Mouse (Mus musculus) neural tube, embryonic 15.5 days (tissue): ENCODE measurements around the gene Agpat2. TPM values are rescaled to one million over a fixed set of nuclear protein-coding genes. Genes with fewer than 3 reads are reported as not detected.

Experiments used
- ATAC-seq: fragments of 200-750 bp; cut with Nextera tagmentation; 2 replicates; pipeline ENCODE4 v1.8.0; 2017; ENCODE audit warnings: mild to moderate bottlenecking, moderate TSS enrichment, moderate library complexity; ENCODE audit not compliant: low FRiP score
- H3K27ac ChIP-seq: fragments of 300-500 bp; sonication (generic); replicated peaks from 2 replicates; pipeline ENCODE4 v1.5.1; 2015; ENCODE audit warnings: mild to moderate bottlenecking, inconsistent platforms
- H3K27me3 ChIP-seq: fragments of 300-500 bp; sonication (generic); replicated peaks from 2 replicates; pipeline ENCODE4 v1.6.1; 2015; ENCODE audit warnings: inconsistent platforms
- H3K36me3 ChIP-seq: fragments of 300-500 bp; sonication (generic); 2 replicates; pipeline ENCODE4 v1.6.1; 2015; ENCODE audit warnings: inconsistent platforms
- H3K4me1 ChIP-seq: fragments of 300-500 bp; sonication (generic); 2 replicates; pipeline ENCODE4 v1.6.1; 2015; ENCODE audit warnings: inconsistent platforms
- H3K4me2 ChIP-seq: fragments of 300-500 bp; sonication (generic); 2 replicates; pipeline ENCODE4 v1.6.1; 2015; ENCODE audit warnings: inconsistent platforms, mild to moderate bottlenecking, moderate library complexity
- H3K4me3 ChIP-seq: fragments of 300-500 bp; sonication (generic); replicated peaks from 2 replicates; pipeline ENCODE4 v1.5.1; 2015; ENCODE audit warnings: mild to moderate bottlenecking, inconsistent platforms
- H3K9ac ChIP-seq: fragments of 300-500 bp; sonication (generic); replicated peaks from 2 replicates; pipeline ENCODE4 v1.6.1; 2015; ENCODE audit warnings: mild to moderate bottlenecking, inconsistent platforms
- H3K9me3 ChIP-seq: fragments of 300-500 bp; sonication (generic); replicated peaks from 2 replicates; pipeline ENCODE4 v1.6.1; 2016; ENCODE audit warnings: inconsistent platforms
- WGBS: fragments of 180-500 bp; shearing (Covaris S2); methylation state at CpG from one replicate; pipeline ENCODE4 v1.1.7; 2015; ENCODE audit warnings: mixed read lengths; 5-methylcytosine and 5-hydroxymethylcytosine counted together
- microRNA counts: library from miRNA; unstranded; fragments of <30 nt; microRNA quantifications from one replicate; lab custom pipeline; 2016
- microRNA-seq: library from miRNA; unstranded; fragments of <30 nt; microRNA quantifications from one replicate; pipeline ENCODE4, GENCODE M21; 2017
- polyA plus RNA-seq: library from polyadenylated mRNA; unstranded; fragments of >200 nt; fragmentation: Nextera tagmentation; extraction: Ambion mirVana; gene quantifications from 2 replicates; pipeline ENCODE4 v1.2.1, GENCODE M21; 2015

The Agpat2 gene
- polyA plus RNA-seq, 1 experiment from 2014 or later = 5.5 TPM

DNA sequence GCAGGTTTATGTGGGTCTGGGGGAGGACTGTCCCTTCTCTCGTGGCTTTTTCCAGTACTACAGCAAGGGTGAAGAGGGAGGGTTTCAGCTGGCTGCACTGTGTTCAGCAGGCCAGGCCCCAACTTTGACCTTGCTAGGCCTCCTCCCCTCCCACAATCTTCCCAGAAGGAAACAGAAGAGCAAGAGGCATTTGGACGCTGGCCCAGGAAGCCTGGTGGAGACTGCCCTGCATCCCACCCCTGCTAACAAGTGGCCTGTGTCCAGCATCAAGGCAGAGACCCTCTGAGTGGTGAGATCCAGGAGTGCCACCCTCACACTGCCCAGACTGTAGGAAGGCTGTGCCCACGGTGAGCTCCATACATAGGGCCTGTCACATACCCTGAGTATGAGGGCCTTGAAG lies 60.0 kb downstream of the Agpat2 start:
- no peak overlapping the region for H3K4me3 ChIP-seq
- H3K27ac ChIP-seq = 0 out of 2 replicates have a peak overlapping the region, but pooled peaks have one; percentile 2
- H3K9ac ChIP-seq = no peak overlapping the region
- H3K4me1 ChIP-seq = peaks cover 28% of the 10 kb centered on the region
- 0 out of 2 replicates have a peak, but pooled peaks cover 3% of the 10 kb centered on the region for H3K27me3 ChIP-seq
- 60% methylated on average over 3 of the region's 3 CpGs for WGBS
- no peak for ATAC-seq
- no peak overlapping the region for H3K4me2 ChIP-seq
- H3K36me3 ChIP-seq = no peaks in the 10 kb centered on the region
- no peaks in the 10 kb centered on the region for H3K9me3 ChIP-seq

DNA sequence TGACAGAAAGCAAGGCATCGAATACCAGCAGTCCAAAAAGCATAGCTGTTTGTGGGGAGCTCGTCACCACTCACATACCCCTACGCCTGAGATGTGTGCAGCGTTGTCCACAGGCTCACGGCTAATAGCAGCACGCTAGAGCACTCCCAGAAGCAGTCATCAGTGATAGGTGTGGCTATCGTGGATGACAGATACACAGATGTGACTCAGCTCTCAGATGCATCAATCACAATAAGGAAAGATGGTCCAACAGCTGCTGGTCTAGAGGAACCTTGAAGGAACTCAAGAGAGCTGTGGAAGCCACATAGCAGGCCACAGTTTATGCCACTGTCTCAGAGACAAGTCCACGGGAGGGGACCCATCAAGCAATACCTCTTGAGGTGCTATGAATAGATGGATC lies 60.4 kb downstream of the Agpat2 start:
- Histone ChIP-seq H3K27ac (no peak overlapping the region), H3K9me3 (no peaks in the 10 kb centered on the region), H3K9ac (no peak overlapping the region), H3K4me1 (peaks cover 28% of the 10 kb centered on the region), H3K4me2 (no peak overlapping the region), H3K27me3 (0 out of 2 replicates have a peak, but pooled peaks cover 3% of the 10 kb centered on the region), H3K4me3 (no peak overlapping the region), H3K36me3 (no peaks in the 10 kb centered on the region)
- WGBS = 90% methylated on average over 8 of the region's 8 CpGs
- no peak for ATAC-seq

- 72% methylated on average over 4 of the region's 4 CpGs for WGBS
- H3K4me2 ChIP-seq = no peak overlapping the region
- H3K4me1 ChIP-seq = peaks cover 28% of the 10 kb centered on the region
Measured at GRCm38 (mm10) chr2:26543155-26543554, 61.1 kb downstream of the Agpat2 start.

More at GRCm38 (mm10) chr2:26543155-26543554, 61.1 kb downstream of the Agpat2 start:
- Histone ChIP-seq H3K4me3 (no peak overlapping the region), H3K9ac (no peak overlapping the region), H3K27me3 (0 out of 2 replicates have a peak, but pooled peaks cover 3% of the 10 kb centered on the region), H3K36me3 (no peaks in the 10 kb centered on the region), H3K27ac (no peak overlapping the region), H3K9me3 (no peaks in the 10 kb centered on the region)
- no peak for ATAC-seq

MicroRNAs encoded within 50 kb of the gene (microRNA counts, 519-probe panel; counts per million panel counts)
- 3,773 counts per million, percentile 90 among the panel's probes with 10 or more counts for microRNA mmu-miR-126-3p (lab: Ali Mortazavi, UCI)
- microRNA mmu-miR-126-5p (lab: Ali Mortazavi, UCI) = 3,051 counts per million, percentile 74 among the panel's probes with 10 or more counts

Small RNA genes within 50 kb of the gene (microRNA-seq; reads per million reads assigned to microRNA genes)
- gene Mir126a (not detected), gene Mir126b (not detected)

Other genes starting within 250 kb of the Agpat2 start
- gene Card9, start 243.5 kb downstream of the Agpat2 start, polyA plus RNA-seq = 2.1 and 2.5 TPM in 2 replicates
- gene Snapc4, start 223.8 kb downstream of the Agpat2 start, polyA plus RNA-seq = 30.4 and 33.6 TPM in 2 replicates
- gene Entr1, start 215.1 kb downstream of the Agpat2 start, polyA plus RNA-seq = 153 and 160 TPM in 2 replicates
- gene Pmpca, start 215.1 kb downstream of the Agpat2 start, polyA plus RNA-seq = 94.7 and 95.3 TPM in 2 replicates
- 23.4 and 23.9 TPM in 2 replicates for gene Inpp5e, start 195.2 kb downstream of the Agpat2 start, polyA plus RNA-seq
- gene Sec16a, start 159.2 kb downstream of the Agpat2 start, polyA plus RNA-seq = 16.7 and 17.2 TPM in 2 replicates
- gene Notch1, start 87.8 kb downstream of the Agpat2 start, polyA plus RNA-seq = 11.7 and 22.6 TPM in 2 replicates
- 76.5 and 94.1 TPM in 2 replicates for gene Egfl7, start 24.4 kb downstream of the Agpat2 start, polyA plus RNA-seq
- gene Gm20532, start 17.8 kb downstream of the Agpat2 start, polyA plus RNA-seq = not detected in 2 replicates
- gene Fam69b, start 24.0 kb upstream of the Agpat2 start, polyA plus RNA-seq = 121 and 145 TPM in 2 replicates
- gene Lcn4, start 66.9 kb upstream of the Agpat2 start, polyA plus RNA-seq = not detected in 2 replicates